Mouse (Mus musculus): ENCODE data around the gene Thrsp. TPM values are rescaled to one million over a fixed set of nuclear protein-coding genes. Genes with fewer than 3 reads are reported as not detected.

Thrsp gene
- polyA plus RNA-seq, 1 experiment: 246 TPM

DNA sequence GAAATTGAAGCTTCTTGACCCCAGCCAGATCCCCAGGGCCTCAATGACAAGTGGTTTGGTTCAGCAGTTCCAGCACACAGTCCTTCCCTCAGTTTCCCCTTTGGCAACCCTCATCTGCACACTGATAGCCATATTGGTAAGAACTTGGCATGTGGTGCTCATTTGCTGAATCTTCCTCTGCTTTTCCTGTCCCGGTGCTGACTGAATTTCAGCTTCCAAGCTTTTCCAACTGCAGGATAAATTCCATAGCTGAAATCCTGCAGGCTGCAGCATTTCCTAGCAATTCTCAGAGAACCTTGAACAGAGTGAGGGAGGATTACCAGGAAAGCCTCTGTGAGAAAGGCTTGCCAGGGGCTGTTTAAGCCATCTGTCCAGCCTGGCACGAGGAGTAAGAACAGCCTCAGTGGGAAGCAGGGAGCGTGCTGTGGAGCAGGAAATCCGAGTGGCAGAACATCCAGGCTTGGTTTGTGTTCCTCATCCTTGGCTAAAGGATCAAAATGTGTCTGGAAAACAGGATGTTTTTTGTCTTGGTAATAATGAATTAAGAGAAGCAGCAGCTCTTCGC lies 30.6 kb downstream of the Thrsp start:
- Histone ChIP-seq H3K4me1 (ENCODE audit: control insufficient read depth, insufficient read depth, low read length) (no peaks in the 10 kb centered on the region), H3K36me3 (ENCODE audit: control insufficient read depth, insufficient read depth, low read length) (no peaks in the 10 kb centered on the region), H3K27ac (ENCODE audit: insufficient read depth, low read depth, low read length) (no peak overlapping the region), H3K27me3 (replicated peaks; ENCODE audit: control insufficient read depth, insufficient read depth, low read length) (no peaks in the 10 kb centered on the region), H3K4me3 (ENCODE audit: insufficient read depth, low read depth, low read length) (no peak overlapping the region)
- TF ChIP-seq CTCF (conservative IDR thresholded peaks at IDR 0.05; ENCODE audit: insufficient read depth, insufficient read length, low read depth, low read length): no peak
- no peak for TF ChIP-seq POLR2A (IDR thresholded peaks at IDR 0.05; ENCODE audit: low read depth, low read length)
- no peak for DNase-seq
- 84% methylated on average over 5 of the region's 5 CpGs for WGBS

DNA sequence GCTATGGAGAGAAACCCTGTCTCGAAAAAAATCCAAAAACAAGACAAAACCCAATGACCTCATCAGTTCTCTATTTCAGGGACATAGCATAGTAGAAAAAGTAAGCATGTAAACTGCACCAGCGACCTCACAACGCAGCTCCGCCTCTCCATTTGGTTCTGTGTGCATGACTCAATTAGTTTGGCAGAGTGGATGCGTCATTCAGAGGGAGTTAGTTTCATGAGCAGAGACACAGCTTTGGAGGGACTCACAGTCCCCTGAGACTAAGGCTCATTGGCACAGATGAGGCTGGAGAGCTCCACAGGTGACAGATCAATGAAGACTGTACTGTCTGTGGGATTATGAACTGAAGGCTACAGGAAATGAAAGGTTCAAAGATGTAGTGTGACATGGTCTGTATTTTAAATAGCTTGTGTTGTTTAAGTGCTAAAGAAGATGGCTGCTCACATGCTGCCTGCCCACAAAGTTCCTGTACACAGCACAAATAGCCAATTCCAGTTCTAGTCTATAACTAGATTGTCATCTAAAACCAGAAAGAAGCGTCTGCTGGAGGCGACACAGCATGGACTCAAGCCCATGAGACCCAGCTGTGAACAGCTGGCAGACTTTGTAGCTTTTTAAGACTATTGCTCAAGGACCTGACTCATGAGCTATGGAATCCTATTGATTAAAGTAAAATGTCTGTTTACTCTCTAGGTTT lies 31.3 kb downstream of the Thrsp start:
- no peaks in the 10 kb centered on the region for H3K4me1 ChIP-seq (ENCODE audit: control insufficient read depth, insufficient read depth, low read length)
- no peak for DNase-seq
- H3K36me3 ChIP-seq (ENCODE audit: control insufficient read depth, insufficient read depth, low read length): no peaks in the 10 kb centered on the region
- TF ChIP-seq POLR2A (IDR thresholded peaks at IDR 0.05; ENCODE audit: low read depth, low read length): no peak
- no peak for TF ChIP-seq CTCF (conservative IDR thresholded peaks at IDR 0.05; ENCODE audit: insufficient read depth, insufficient read length, low read depth, low read length)
- no peak overlapping the region for H3K27ac ChIP-seq (ENCODE audit: insufficient read depth, low read depth, low read length)
- H3K27me3 ChIP-seq (replicated peaks; ENCODE audit: control insufficient read depth, insufficient read depth, low read length): no peaks in the 10 kb centered on the region
- WGBS: 88% methylated on average over 7 of the region's 7 CpGs
- H3K4me3 ChIP-seq (ENCODE audit: insufficient read depth, low read depth, low read length): no peak overlapping the region

DNA sequence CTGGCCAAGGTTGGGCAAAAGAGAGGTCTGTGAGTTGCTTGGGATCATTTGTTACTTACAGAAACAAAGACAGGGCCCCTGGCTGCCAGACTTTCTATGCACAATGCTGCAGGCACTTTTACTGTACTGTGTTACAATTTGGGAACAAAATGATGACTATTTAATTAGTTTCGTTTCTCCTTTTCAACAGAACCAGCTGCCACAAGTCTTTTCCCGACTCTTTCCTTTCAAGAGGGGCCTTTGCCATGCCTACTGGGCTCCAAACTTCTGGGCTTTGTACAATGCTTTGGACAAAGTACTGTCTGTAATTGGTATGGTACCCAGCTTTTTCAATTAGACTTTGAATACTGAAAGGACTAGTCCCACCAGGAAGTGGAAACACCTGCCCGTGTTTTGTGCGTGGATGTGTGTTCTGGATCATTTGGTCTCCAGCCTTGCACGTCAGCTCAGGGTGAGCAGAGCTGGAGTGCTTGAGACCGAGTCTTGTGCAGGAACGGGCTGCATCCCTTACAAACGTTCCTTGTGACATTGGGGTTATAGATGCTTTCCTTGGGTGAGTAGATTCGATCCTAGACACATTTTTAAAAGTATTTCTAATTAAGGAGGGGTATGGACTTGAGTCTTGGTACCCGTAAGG lies 33.9 kb downstream of the Thrsp start:
- Histone ChIP-seq H3K36me3 (ENCODE audit: control insufficient read depth, insufficient read depth, low read length) (no peaks in the 10 kb centered on the region), H3K27me3 (replicated peaks; ENCODE audit: control insufficient read depth, insufficient read depth, low read length) (no peaks in the 10 kb centered on the region), H3K4me1 (ENCODE audit: control insufficient read depth, insufficient read depth, low read length) (no peaks in the 10 kb centered on the region), H3K27ac (ENCODE audit: insufficient read depth, low read depth, low read length) (no peak overlapping the region), H3K4me3 (ENCODE audit: insufficient read depth, low read depth, low read length) (no peak overlapping the region)
- TF ChIP-seq CTCF (conservative IDR thresholded peaks at IDR 0.05; ENCODE audit: insufficient read depth, insufficient read length, low read depth, low read length) (no peak), POLR2A (IDR thresholded peaks at IDR 0.05; ENCODE audit: low read depth, low read length) (no peak)
- no peak for DNase-seq
- 68% methylated on average over 10 of the region's 10 CpGs for WGBS

DNA sequence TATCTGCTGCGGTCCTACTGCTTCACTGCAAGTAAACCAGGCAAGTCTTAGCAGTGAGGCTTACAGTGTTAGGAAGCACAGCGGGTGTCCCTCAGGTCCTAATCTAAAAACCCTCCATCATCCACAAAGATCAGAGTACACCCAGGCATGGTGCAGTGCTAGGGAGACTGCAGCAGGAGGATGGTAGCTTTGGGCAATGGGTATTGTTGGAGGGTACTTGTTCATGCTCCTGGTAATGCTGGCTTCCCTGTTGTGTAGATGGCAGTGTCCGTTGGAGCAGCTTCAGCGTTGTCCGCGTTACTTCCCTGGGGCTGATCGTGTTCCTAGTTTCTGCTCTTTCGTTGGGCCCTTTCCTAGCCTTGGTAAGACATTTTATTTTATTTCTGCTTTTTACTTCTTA lies 34.9 kb downstream of the Thrsp start:
- no peak for TF ChIP-seq CTCF (conservative IDR thresholded peaks at IDR 0.05; ENCODE audit: insufficient read depth, insufficient read length, low read depth, low read length)
- TF ChIP-seq POLR2A (IDR thresholded peaks at IDR 0.05; ENCODE audit: low read depth, low read length): no peak
- DNase-seq: no peak
- no peak overlapping the region for H3K4me3 ChIP-seq (ENCODE audit: insufficient read depth, low read depth, low read length)
- no peaks in the 10 kb centered on the region for H3K4me1 ChIP-seq (ENCODE audit: control insufficient read depth, insufficient read depth, low read length)
- no peak overlapping the region for H3K27ac ChIP-seq (ENCODE audit: insufficient read depth, low read depth, low read length)
- WGBS: 97% methylated on average over 8 of the region's 8 CpGs
- H3K27me3 ChIP-seq (replicated peaks; ENCODE audit: control insufficient read depth, insufficient read depth, low read length): no peaks in the 10 kb centered on the region
- no peaks in the 10 kb centered on the region for H3K36me3 ChIP-seq (ENCODE audit: control insufficient read depth, insufficient read depth, low read length)

DNA sequence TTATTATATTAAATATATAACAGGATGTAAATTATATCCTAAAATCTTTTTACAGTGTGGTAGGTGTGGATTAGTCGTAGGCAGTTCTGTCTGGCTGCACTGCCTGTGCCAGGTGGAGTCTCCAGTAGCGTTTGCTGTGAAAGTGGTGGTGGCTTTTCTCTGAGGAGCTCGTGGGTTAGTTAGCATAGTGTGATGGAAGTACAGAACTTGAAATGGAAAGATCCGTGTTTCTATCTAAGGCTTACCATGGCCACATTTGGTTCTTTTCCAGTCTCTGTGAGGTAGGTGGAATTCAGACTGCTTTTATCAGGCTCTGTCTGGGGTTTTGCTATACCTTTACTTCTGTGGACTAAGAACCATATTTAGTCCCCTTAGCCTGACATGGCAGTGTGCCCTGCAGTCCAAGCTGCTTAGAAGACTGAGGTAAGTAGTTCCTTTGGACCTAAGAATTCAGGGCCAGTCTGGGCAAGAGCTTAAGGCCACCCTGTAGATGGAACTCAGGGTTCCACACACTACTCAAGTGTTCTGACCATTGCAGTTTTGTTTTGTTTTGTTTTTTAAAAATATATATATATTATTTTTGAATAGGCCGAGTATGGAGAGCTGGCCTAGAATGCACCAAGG lies 36.9 kb downstream of the Thrsp start:
- Histone ChIP-seq H3K4me3 (ENCODE audit: insufficient read depth, low read depth, low read length) (no peak overlapping the region), H3K27me3 (replicated peaks; ENCODE audit: control insufficient read depth, insufficient read depth, low read length) (no peaks in the 10 kb centered on the region), H3K4me1 (ENCODE audit: control insufficient read depth, insufficient read depth, low read length) (no peaks in the 10 kb centered on the region), H3K36me3 (ENCODE audit: control insufficient read depth, insufficient read depth, low read length) (no peaks in the 10 kb centered on the region), H3K27ac (ENCODE audit: insufficient read depth, low read depth, low read length) (no peak overlapping the region)
- 87% methylated on average over 5 of the region's 5 CpGs for WGBS
- no peak for TF ChIP-seq CTCF (conservative IDR thresholded peaks at IDR 0.05; ENCODE audit: insufficient read depth, insufficient read length, low read depth, low read length)
- TF ChIP-seq POLR2A (IDR thresholded peaks at IDR 0.05; ENCODE audit: low read depth, low read length): no peak
- DNase-seq: no peak

DNA sequence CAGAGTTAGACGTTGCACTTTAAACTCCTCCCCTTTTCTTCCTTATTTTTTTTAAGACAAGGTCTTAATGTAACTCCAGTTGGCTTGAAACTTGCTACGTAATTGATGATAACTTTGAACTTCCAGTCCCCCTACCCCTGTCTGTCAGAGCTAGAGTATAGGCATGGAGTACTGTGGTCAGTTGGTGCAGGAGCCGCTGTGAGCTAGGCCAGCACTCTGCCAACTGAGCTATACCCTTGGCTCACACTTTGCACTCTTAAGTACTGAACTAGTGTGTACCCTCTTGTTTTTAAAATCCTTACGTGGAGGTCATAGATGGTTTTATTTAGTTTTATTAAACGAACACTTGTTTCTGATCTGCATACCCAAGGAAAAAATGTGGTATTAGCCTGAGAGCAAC lies 38.2 kb downstream of the Thrsp start:
- Histone ChIP-seq H3K36me3 (ENCODE audit: control insufficient read depth, insufficient read depth, low read length) (no peaks in the 10 kb centered on the region), H3K4me1 (ENCODE audit: control insufficient read depth, insufficient read depth, low read length) (no peaks in the 10 kb centered on the region)
- 89% methylated on average over 5 of the region's 5 CpGs for WGBS

DNA sequence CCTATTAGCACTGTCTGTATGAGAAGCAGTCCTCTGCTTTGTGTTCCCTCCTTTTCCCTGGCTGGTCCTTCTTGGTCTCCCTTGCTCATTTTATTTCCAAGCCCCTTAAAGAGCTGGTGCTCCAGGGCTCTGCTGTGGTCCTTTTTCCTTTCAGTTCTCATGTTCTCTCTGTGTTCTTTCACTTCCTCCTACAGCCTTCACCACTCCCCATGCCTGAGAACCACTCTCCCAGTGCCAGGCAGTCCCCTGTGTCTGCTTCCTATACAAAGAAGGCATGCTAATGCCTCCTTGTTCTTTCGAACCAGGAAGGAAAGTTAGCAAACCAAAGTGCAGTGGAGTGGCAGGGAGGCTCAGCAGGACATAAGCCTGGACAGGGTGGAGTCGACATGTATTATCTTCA lies 41.6 kb downstream of the Thrsp start:
- H3K36me3 ChIP-seq (ENCODE audit: control insufficient read depth, insufficient read depth, low read length): no peaks in the 10 kb centered on the region
- DNase-seq: no peak
- H3K4me1 ChIP-seq (ENCODE audit: control insufficient read depth, insufficient read depth, low read length): no peaks in the 10 kb centered on the region
- no peaks in the 10 kb centered on the region for H3K27me3 ChIP-seq (replicated peaks; ENCODE audit: control insufficient read depth, insufficient read depth, low read length)
- no peak overlapping the region for H3K4me3 ChIP-seq (ENCODE audit: insufficient read depth, low read depth, low read length)
- WGBS: 78% methylated on average over 2 of the region's 2 CpGs
- no peak for TF ChIP-seq CTCF (conservative IDR thresholded peaks at IDR 0.05; ENCODE audit: insufficient read depth, insufficient read length, low read depth, low read length)
- TF ChIP-seq POLR2A (IDR thresholded peaks at IDR 0.05; ENCODE audit: low read depth, low read length): no peak
- no peak overlapping the region for H3K27ac ChIP-seq (ENCODE audit: insufficient read depth, low read depth, low read length)

More for the DNA sequence above, 38.2 kb downstream of the Thrsp start:
- Histone ChIP-seq H3K4me3 (ENCODE audit: insufficient read depth, low read depth, low read length) (no peak overlapping the region), H3K27ac (ENCODE audit: insufficient read depth, low read depth, low read length) (no peak overlapping the region), H3K27me3 (replicated peaks; ENCODE audit: control insufficient read depth, insufficient read depth, low read length) (no peaks in the 10 kb centered on the region)
- TF ChIP-seq CTCF (conservative IDR thresholded peaks at IDR 0.05; ENCODE audit: insufficient read depth, insufficient read length, low read depth, low read length): no peak
- no peak for TF ChIP-seq POLR2A (IDR thresholded peaks at IDR 0.05; ENCODE audit: low read depth, low read length)
- no peak for DNase-seq
